ENCODE assay signal across 9 mouse cellular contexts in genomic region chr5:28462741-28463590, GRCm38 (mm10). TPM values are rescaled to one million over a fixed set of nuclear protein-coding genes. Genes with fewer than 3 reads are reported as not detected.
DNase-seq lines count a peak whose midpoint lies in the region; ATAC-seq and TF ChIP-seq lines count a peak whose summit lies in the region.
"Had no signal": no experiment of that assay in that cellular context is flagged by ENCODE, and none has a peak within 500 bp of the region (broad histone marks: within the 10 kb centered on the region; RNA-seq: fewer than 3 reads in every experiment).

No protein-coding gene starts in this region.

- no peak for ATAC-seq in embryonic facial prominence, embryonic 12.5 days (ENCODE audit: insufficient number of reproducible peaks, insufficient read depth, low FRiP score, low TSS enrichment)
- no peak for ATAC-seq in midbrain, embryonic 12.5 days (ENCODE audit: low FRiP score, low read depth)
- ATAC-seq in frontal cortex, adult (ENCODE audit: low TSS enrichment) = no peak

- TF ChIP-seq CTCF in kidney, adult 2 months (conservative IDR thresholded peaks at IDR 0.05; ENCODE audit: insufficient read depth, insufficient read length, low read depth, low read length) = no peak

- H3K27me3 ChIP-seq in embryonic facial prominence, embryonic 12.5 days = peaks cover 100% of the 10 kb centered on the region
- no peaks in the 10 kb centered on the region; the same call in 1 of the 2 replicates for H3K27me3 ChIP-seq in kidney, adult 2 months (replicated peaks; ENCODE audit: control insufficient read depth, insufficient read depth, low read length)
- H3K27me3 ChIP-seq in midbrain, embryonic 12.5 days = peaks cover 100% of the 10 kb centered on the region

- TF ChIP-seq POLR2A in kidney, adult 2 months (IDR thresholded peaks at IDR 0.05; ENCODE audit: low read depth, low read length) = no peak

- H3K27ac ChIP-seq in embryonic facial prominence, embryonic 12.5 days = no peak overlapping the region
- 0 out of 2 replicates have a peak overlapping the region, but pooled peaks have one; percentile 4 for H3K27ac ChIP-seq in kidney, adult 2 months (ENCODE audit: insufficient read depth, low read depth, low read length)
- peak overlapping the region; percentile 49; the same call in 1 of the 2 replicates for H3K27ac ChIP-seq in midbrain, embryonic 12.5 days (replicated peaks)
- H3K27ac ChIP-seq: left cerebral cortex, adult 2 months had no signal

- peak overlapping the region; percentile 17 for H3K4me2 ChIP-seq in embryonic facial prominence, embryonic 12.5 days (replicated peaks)
- H3K4me2 ChIP-seq in midbrain, embryonic 12.5 days (replicated peaks) = peak overlapping the region; percentile 86

- no peaks in the 10 kb centered on the region for H3K36me3 ChIP-seq in embryonic facial prominence, embryonic 12.5 days
- H3K36me3 ChIP-seq in kidney, adult 2 months (ENCODE audit: control insufficient read depth, insufficient read depth, low read length) = no peaks in the 10 kb centered on the region
- H3K36me3 ChIP-seq in midbrain, embryonic 12.5 days = no peaks in the 10 kb centered on the region

- 1% methylated on average over 33 of the region's 33 CpGs for WGBS in embryonic facial prominence, embryonic 12.5 days
- WGBS in kidney, adult 2 months = 18% methylated on average over 33 of the region's 33 CpGs
- WGBS in midbrain, embryonic 12.5 days = under 1% methylated on average over 33 of the region's 33 CpGs

- no peaks in the 10 kb centered on the region for H3K9me3 ChIP-seq in embryonic facial prominence, embryonic 12.5 days
- no peaks in the 10 kb centered on the region for H3K9me3 ChIP-seq in midbrain, embryonic 12.5 days

- peak overlapping the region; percentile 15; the same call in 1 of the 2 replicates for H3K4me3 ChIP-seq in embryonic facial prominence, embryonic 12.5 days
- H3K4me3 ChIP-seq in kidney, adult 2 months (ENCODE audit: insufficient read depth, low read depth, low read length) = no peak overlapping the region
- H3K4me3 ChIP-seq in midbrain, embryonic 12.5 days = peak overlapping the region; percentile 56
- H3K4me3 ChIP-seq: left cerebral cortex, adult 2 months had no signal

- H3K9ac ChIP-seq in embryonic facial prominence, embryonic 12.5 days = no peak overlapping the region
- peak overlapping the region; percentile 59; the same call in 1 of the 2 replicates for H3K9ac ChIP-seq in midbrain, embryonic 12.5 days (replicated peaks)

- peak; percentile 29 for DNase-seq in adrenal gland, adult 2 months
- DNase-seq in adrenal gland, postnatal 10 days = no peak
- peak; percentile 54 for DNase-seq in kidney, adult 2 months
- no peak for DNase-seq in spleen, adult 12 weeks (ENCODE audit: low spot score)
- no peak for DNase-seq in cerebellum, postnatal 4 days (ENCODE audit: low spot score in 2 of 2)

- H3K4me1 ChIP-seq in embryonic facial prominence, embryonic 12.5 days = peaks cover 18% of the 10 kb centered on the region; the same call in 1 of the 2 replicates
- H3K4me1 ChIP-seq in kidney, adult 2 months (ENCODE audit: control insufficient read depth, insufficient read depth, low read length) = 0 out of 2 replicates have a peak, but pooled peaks cover 4% of the 10 kb centered on the region
- H3K4me1 ChIP-seq in midbrain, embryonic 12.5 days = peaks cover 60% of the 10 kb centered on the region

RNA-seq across cellular contexts. Expression of gene Shh, which starts 4.1 kb away (rescaled TPM):
- 10 to 100 TPM; 10.4 to 19.4 TPM for total RNA-seq in adrenal gland, adult 2 months (2021)
- 33.1 and 55.6 TPM in 2 replicates for polyA plus RNA-seq in adrenal gland, adult 2 months (2012; rRNA removed)
- 10 to 100 TPM; 16.4 to 17.5 TPM for total RNA-seq in adrenal gland, postnatal 10 days (2021)
- polyA plus RNA-seq in embryonic facial prominence, embryonic 12.5 days (2016; fragmentation: Nextera tagmentation; extraction: Ambion mirVana) = 1.5 and 1.6 TPM in 2 replicates
- 0.69 and 1.1 TPM in 2 replicates for polyA plus RNA-seq in kidney, adult 2 months (2012; rRNA removed)
- polyA plus RNA-seq in midbrain, embryonic 12.5 days (2016; fragmentation: Nextera tagmentation; extraction: Ambion mirVana) = 4.5 and 5.1 TPM in 2 replicates

Comparison
In these comparisons a context has a peak if more than half of its experiments do, and no peak if none do; other contexts are left out.
1. DNase-seq: peak in adrenal gland, adult 2 months (single experiment) and kidney, adult 2 months (single experiment); none in adrenal gland, postnatal 10 days (single experiment), spleen, adult 12 weeks (single experiment) and cerebellum, postnatal 4 days (0 of 2).